Mouse (Mus musculus) effector memory CD4-positive, alpha-beta T cell, adult 7 months (primary cell): Measurements from ENCODE around the gene Prrg1. TPM values are rescaled to one million over a fixed set of nuclear protein-coding genes. Genes with fewer than 3 reads are reported as not detected.

ENCODE experiments used
- polyA plus RNA-seq: library from polyadenylated mRNA; unstranded; fragments of 100-300 nt; shearing (Covaris generic); gene quantifications from one replicate; pipeline ENCODE4 v1.2.1, GENCODE M21; 2017

Gene Prrg1
- 3.4 TPM for polyA plus RNA-seq

DNA sequence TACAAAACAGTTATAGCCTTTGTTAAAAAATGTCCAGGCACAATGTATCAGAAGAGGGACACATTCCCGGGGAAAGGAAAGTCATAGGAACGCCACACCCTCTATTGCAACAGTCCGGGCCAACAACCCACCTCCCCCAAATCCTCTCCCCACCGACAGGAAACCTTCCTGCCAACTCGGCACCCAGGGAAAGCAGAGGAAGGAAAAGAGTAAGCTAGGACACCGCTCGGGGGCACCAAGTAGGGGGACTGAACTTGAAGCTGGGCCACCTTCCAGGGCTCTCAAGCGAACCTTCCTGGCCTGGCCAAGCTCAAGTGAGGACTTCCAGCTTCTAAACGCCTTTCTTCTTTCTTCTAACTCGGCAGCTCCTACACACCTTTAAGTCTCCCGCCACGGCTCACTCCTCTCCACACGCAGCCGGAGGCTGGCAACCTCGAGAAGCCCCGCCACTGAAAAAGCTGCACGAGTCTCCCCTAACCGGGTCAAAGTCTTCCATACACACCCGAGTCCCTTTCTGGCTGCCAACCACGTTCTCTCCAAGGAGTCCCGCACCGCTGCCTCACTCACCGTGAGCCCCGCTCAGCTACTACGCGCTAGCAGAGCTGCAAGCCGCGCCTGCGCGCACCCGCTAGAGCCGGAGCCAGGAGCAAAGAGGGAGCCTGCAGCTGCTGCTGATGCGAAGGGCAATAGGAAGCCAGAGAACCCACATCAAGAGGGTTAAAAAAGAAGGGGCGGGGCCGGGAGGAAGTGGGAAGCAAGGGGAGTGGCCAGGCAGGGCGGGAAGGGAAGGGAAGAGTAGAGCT is at the start of gene Prrg1:
Gene Prrg1, minus strand, starts transcription at position 695 of the 803 bp plus-strand sequence.

Other genes starting within 250 kb of the Prrg1 start
- gene 4930480E11Rik, start 214.3 kb downstream of the Prrg1 start, polyA plus RNA-seq, result not detected
- not detected for gene Fam47c, start 153.9 kb upstream of the Prrg1 start, polyA plus RNA-seq